Mouse (Mus musculus) liver, postnatal 0 days (tissue): ENCODE measurements around the gene Ptk7. TPM values are rescaled to one million over a fixed set of nuclear protein-coding genes. Genes with fewer than 3 reads are reported as not detected.

Source experiments
- ATAC-seq: fragments of 200-750 bp; cut with Nextera tagmentation; 2 replicates; pipeline ENCODE4 v1.8.0; 2017; ENCODE audit warnings: mild to moderate bottlenecking, moderate library complexity
- DNase-seq: peaks from one replicate; pipeline ENCODE4 v3.0.0-alpha.2; 2016
- H3K27ac ChIP-seq: fragments of 300-500 bp; sonication (generic); 2 replicates; pipeline ENCODE4 v1.5.1; 2014; ENCODE audit warnings: antibody characterized with exemption, moderate library complexity, mild to moderate bottlenecking, low read depth
- H3K27me3 ChIP-seq: fragments of 300-500 bp; sonication (generic); 2 replicates; pipeline ENCODE4 v1.6.1; 2014; ENCODE audit warnings: low read length, control low read depth, mixed read lengths; ENCODE audit not compliant: insufficient read depth
- H3K36me3 ChIP-seq: fragments of 300-500 bp; sonication (generic); replicated peaks from 2 replicates; pipeline ENCODE4 v1.6.1; 2014; ENCODE audit warnings: mild to moderate bottlenecking, control low read depth, low read length, moderate library complexity, mixed read lengths; ENCODE audit not compliant: insufficient read depth
- H3K4me1 ChIP-seq: fragments of 300-500 bp; sonication (generic); 2 replicates; pipeline ENCODE4 v1.6.1; 2014; ENCODE audit warnings: antibody characterized with exemption, mild to moderate bottlenecking, control low read depth; ENCODE audit not compliant: insufficient read depth
- H3K4me2 ChIP-seq: fragments of 300-500 bp; sonication (generic); 2 replicates; pipeline ENCODE4 v1.6.1; 2014; ENCODE audit warnings: low read depth, mild to moderate bottlenecking, low read length, moderate library complexity, mixed read lengths
- H3K4me3 ChIP-seq: fragments of 300-500 bp; sonication (generic); 2 replicates; pipeline ENCODE4 v1.5.1; 2014; ENCODE audit warnings: low read depth, low read length
- H3K9ac ChIP-seq: fragments of 300-500 bp; sonication (generic); replicated peaks from 2 replicates; pipeline ENCODE4 v1.6.1; 2014; ENCODE audit warnings: mild to moderate bottlenecking, moderate library complexity
- H3K9me3 ChIP-seq: fragments of 300-500 bp; sonication (generic); 2 replicates; pipeline ENCODE4 v1.6.1; 2016; ENCODE audit warnings: mild to moderate bottlenecking, control low read depth, low read length, mixed read lengths
- CTCF ChIP-seq: sonication (generic); IDR thresholded peaks from 2 replicates; pipeline ENCODE4 v1.5.1; 2016; ENCODE audit warnings: antibody characterized with exemption, low read depth
- EP300 ChIP-seq: IDR thresholded peaks from 2 replicates; pipeline ENCODE4 v1.6.1; 2016; ENCODE audit warnings: antibody characterized with exemption, low read depth, mild to moderate bottlenecking
- WGBS: fragments of 180-500 bp; shearing (Covaris S2); extraction: QIAGEN DNeasy Blood & Tissue Kit; methylation state at CpG from one replicate; pipeline ENCODE4 v1.1.7; 2014; ENCODE audit not compliant: insufficient replicate concordance; 5-methylcytosine and 5-hydroxymethylcytosine counted together
- polyA plus RNA-seq: library from polyadenylated mRNA; unstranded; fragments of >200 nt; fragmentation: Nextera tagmentation; extraction: Ambion mirVana; gene quantifications from 2 replicates; pipeline ENCODE4 v1.2.1, GENCODE M21; 2015

The Ptk7 gene
- polyA plus RNA-seq, 1 experiment from 2014 or later, result 3.5 TPM

DNA sequence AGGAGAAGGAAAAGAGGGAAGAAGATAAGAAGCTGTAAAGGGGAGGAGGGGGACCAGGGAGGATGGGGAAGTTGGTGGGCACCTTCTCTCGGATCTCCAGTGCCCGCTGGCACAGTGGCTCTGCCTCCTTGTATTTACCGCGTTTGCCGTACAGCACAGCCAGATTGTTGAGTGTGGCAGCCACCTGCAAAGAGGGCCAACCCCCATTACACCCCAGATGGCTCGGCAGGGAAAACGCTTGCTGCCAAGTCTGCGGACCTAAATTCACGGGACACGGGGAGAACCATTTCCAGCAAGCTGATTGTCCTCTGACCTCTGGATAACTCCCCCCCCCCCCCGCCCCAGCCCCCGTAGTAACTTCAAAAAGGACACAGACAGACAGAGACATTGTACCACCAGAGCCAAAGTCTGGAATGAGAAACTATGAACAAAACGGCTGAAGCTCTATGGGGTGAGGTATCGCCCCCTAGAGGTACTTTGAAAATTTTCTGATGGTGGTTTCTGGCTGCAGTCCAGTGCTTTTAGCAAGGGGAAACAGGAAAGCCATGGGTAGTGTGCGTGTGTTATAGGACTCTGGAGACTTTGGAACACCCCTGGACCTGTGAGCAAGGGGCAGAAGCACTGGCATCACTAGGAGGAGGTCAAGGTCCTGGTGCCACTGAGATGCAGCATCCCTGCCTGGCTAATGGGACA, 7.7 kb upstream of the Ptk7 start:
- WGBS, result 24% methylated on average over 15 of the region's 15 CpGs
- Histone ChIP-seq H3K4me2 (peak overlapping the region; percentile 23; the same call in 1 of the 2 replicates), H3K4me3 (no peak overlapping the region), H3K9me3 (no peaks in the 10 kb centered on the region), H3K27ac (no peak overlapping the region), H3K36me3 (peaks cover 28% of the 10 kb centered on the region), H3K27me3 (no peaks in the 10 kb centered on the region), H3K4me1 (no peaks in the 10 kb centered on the region), H3K9ac (no peak overlapping the region)
- peak; percentile 45; the same call in 1 of the 2 replicates for ATAC-seq
- TF ChIP-seq CTCF (peak; percentile 73), EP300 (no peak)
- peak; percentile 53 for DNase-seq

DNA sequence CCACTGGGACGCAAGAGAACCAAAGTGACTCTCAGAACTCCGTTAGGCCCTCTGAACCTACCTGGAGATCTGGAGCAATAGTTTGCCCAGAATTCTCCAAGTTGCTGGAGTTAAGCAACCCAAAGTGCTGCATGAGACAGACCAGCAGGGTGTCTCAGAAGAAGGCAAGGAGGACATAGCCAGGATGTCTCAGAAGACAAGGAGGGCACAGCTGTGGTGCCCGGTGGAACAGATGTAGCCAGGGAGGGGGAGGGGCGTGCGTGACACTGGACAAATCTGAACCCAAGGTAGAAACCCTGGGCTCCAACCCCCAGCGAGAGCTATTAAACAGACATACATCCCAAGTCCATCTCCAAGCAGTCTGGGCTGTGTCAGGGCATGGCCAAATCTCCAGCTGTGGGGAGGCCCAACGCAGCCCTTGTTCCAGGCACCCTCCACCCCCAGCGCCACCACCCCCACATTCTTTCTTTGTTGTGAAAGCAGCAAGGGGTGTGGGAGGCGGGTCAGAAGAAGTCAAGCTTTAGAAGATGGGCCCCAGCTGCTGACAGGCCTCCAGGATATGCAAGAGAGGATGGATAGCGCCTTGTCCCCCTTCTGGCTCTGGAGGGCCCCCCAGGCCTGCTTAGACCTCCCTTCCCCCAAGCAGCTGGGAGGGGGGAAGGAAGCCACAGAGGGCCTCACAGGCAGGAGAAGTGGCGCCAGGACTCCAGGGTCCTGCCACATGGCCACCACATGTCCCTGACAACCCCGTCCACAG, 559 bp upstream of the Ptk7 start:
- H3K4me3 ChIP-seq, result peak overlapping the region; percentile 66
- ATAC-seq (peak; percentile 32; the same call in 1 of the 2 replicates), DNase-seq (no peak)
- TF ChIP-seq EP300 (no peak), CTCF (no peak)
- H3K9ac ChIP-seq, result no peak overlapping the region
- WGBS, result 14% methylated on average over 12 of the region's 12 CpGs
- peaks cover 19% of the 10 kb centered on the region for H3K36me3 ChIP-seq
- H3K27me3 ChIP-seq, result 0 out of 2 replicates have a peak, but pooled peaks cover 5% of the 10 kb centered on the region
- peak overlapping the region; percentile 57; the same call in 1 of the 2 replicates for H3K27ac ChIP-seq
- H3K4me2 ChIP-seq, result peak overlapping the region; percentile 92
- H3K9me3 ChIP-seq, result no peaks in the 10 kb centered on the region
- H3K4me1 ChIP-seq, result peaks cover 16% of the 10 kb centered on the region; the same call in 1 of the 2 replicates

DNA sequence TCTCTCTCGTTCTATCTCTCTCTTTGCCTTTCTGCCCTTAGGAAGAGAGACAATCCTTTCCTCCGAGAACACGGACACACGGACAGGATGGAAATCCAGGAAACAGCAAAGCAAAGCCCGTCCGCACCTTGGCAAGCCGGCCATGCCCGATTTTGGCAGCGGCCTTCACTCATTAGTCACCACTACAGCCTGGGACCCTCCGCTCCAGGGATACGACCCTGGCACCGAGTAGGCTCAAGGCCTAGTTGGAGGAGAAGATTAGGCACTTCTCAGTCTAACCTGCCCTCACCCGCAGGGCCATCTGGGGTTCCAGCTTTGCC, 873 bp downstream of the Ptk7 start:
- no peak for DNase-seq
- H3K9me3 ChIP-seq, result no peaks in the 10 kb centered on the region
- peak overlapping the region; percentile 76 for H3K9ac ChIP-seq
- peak overlapping the region; percentile 92 for H3K4me2 ChIP-seq
- peak overlapping the region; percentile 66 for H3K4me3 ChIP-seq
- no peak for ATAC-seq
- H3K27me3 ChIP-seq, result 0 out of 2 replicates have a peak, but pooled peaks cover 5% of the 10 kb centered on the region
- peaks cover 20% of the 10 kb centered on the region for H3K4me1 ChIP-seq
- WGBS, result 3% methylated on average over 13 of the region's 13 CpGs
- no peak overlapping the region for H3K27ac ChIP-seq
- H3K36me3 ChIP-seq, result peaks cover 18% of the 10 kb centered on the region
- no peak for TF ChIP-seq EP300

DNA sequence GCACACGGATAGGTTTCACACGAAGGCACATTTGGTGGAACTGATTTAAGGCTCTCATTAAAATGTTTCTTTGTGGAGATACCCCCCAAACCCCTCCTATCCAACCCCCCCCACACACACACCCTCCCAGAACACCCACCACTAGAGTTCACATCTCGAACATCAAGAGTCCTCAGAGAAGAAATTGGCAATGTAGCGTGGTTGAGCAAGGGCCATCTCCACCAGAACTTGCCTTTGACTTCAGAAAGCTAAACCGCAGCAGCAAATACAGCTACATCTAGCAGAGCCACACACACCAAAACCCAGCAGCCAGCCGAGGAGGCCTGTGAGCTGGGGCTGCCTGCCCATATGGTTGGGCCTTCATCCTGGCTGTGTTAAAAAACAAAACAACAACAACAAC, 1.9 kb downstream of the Ptk7 start:
- no peak overlapping the region for H3K27ac ChIP-seq
- 0 out of 2 replicates have a peak, but pooled peaks cover 5% of the 10 kb centered on the region for H3K27me3 ChIP-seq
- no peaks in the 10 kb centered on the region for H3K9me3 ChIP-seq
- no peak for TF ChIP-seq CTCF
- WGBS, result 64% methylated on average over 6 of the region's 6 CpGs
- peaks cover 8% of the 10 kb centered on the region; the same call in 1 of the 2 replicates for H3K36me3 ChIP-seq
- H3K9ac ChIP-seq, result no peak overlapping the region
- peaks cover 25% of the 10 kb centered on the region for H3K4me1 ChIP-seq
- ATAC-seq, result no peak
- H3K4me2 ChIP-seq, result no peak overlapping the region
- no peak for DNase-seq
- H3K4me3 ChIP-seq, result no peak overlapping the region

DNA sequence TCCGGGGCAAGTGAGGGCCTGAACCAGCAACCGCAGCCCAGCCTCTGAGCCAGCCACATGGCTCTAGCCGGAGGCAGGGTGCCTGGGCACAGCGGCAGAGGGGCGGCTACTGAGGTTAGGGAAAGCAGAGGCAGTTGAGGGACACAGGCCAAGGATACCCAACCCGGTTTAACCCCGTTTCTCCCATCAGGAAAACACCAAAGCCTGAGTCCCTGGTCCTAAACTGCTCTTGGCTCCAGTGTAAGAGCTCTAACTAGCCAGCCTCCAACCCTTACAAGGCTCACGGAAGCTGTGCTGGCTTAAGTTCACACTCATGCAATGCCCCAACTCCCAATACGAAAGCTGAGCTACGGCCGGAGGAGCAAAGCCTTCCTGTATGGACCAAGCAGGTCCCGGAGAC, 4.7 kb downstream of the Ptk7 start:
- WGBS, result 68% methylated on average over 12 of the region's 12 CpGs

DNA sequence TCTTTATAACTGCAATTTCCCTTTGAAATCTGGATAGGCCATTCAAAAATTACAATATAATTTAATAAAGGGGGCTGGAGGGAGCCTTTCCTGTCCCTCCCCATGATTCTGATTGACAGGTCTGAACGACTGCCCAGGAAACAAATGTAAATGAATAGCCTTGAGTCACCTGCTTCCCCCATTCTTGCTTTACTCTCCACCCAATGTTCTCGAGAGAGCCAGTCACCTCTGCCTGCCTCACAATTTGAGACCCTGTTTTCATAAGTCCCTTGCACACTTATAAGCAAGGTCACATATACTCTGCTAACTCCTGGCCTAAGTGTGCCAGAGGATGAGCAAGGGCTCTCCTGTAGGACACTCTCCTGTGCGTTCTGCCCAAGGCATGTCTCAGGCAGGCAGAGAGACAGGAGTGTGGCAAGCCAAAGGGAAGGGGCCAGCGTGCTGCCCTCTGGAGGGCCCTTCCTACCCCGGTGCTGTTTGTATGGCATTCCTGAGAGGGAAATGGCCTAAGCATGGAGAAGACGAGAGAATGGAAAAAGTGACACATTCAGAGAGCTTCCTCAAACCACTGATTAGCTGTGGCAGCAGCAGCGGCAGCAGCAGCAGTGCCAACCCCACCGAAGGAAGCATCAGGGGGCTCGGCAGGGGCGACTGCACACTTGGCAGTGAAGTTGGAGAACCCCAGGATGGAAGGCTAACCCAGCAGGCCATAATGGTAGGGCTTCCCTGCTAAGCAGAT, 5.3 kb downstream of the Ptk7 start:
- DNase-seq, result no peak
- TF ChIP-seq EP300, result no peak
- peak; percentile 41 for TF ChIP-seq CTCF
- H3K4me3 ChIP-seq, result no peak overlapping the region
- H3K36me3 ChIP-seq, result no peaks in the 10 kb centered on the region
- H3K4me2 ChIP-seq, result peak overlapping the region; percentile 35
- 25% methylated on average over 10 of the region's 10 CpGs for WGBS
- H3K9me3 ChIP-seq, result no peaks in the 10 kb centered on the region
- 0 out of 2 replicates have a peak, but pooled peaks have one; percentile 17 for ATAC-seq
- H3K27me3 ChIP-seq, result 0 out of 2 replicates have a peak, but pooled peaks cover 3% of the 10 kb centered on the region
- H3K9ac ChIP-seq, result no peak overlapping the region
- H3K27ac ChIP-seq, result peak overlapping the region; percentile 44; the same call in 1 of the 2 replicates
- H3K4me1 ChIP-seq, result peaks cover 32% of the 10 kb centered on the region

More for the DNA sequence above, 4.7 kb downstream of the Ptk7 start:
- Histone ChIP-seq H3K9ac (no peak overlapping the region), H3K4me1 (peaks cover 31% of the 10 kb centered on the region), H3K4me3 (no peak overlapping the region), H3K27me3 (0 out of 2 replicates have a peak, but pooled peaks cover 5% of the 10 kb centered on the region), H3K27ac (peak overlapping the region; percentile 12; the same call in 1 of the 2 replicates), H3K4me2 (peak overlapping the region; percentile 35), H3K36me3 (no peaks in the 10 kb centered on the region), H3K9me3 (no peaks in the 10 kb centered on the region)
- TF ChIP-seq CTCF (no peak), EP300 (no peak)
- ATAC-seq, result no peak
- no peak for DNase-seq
